Mouse (Mus musculus): ENCODE measurements around the gene Cers3. TPM values are rescaled to one million over a fixed set of nuclear protein-coding genes. Genes with fewer than 3 reads are reported as not detected.

Cers3 gene
- polyA plus RNA-seq, 1 experiment from 2014 or later, result 0.36 TPM

DNA sequence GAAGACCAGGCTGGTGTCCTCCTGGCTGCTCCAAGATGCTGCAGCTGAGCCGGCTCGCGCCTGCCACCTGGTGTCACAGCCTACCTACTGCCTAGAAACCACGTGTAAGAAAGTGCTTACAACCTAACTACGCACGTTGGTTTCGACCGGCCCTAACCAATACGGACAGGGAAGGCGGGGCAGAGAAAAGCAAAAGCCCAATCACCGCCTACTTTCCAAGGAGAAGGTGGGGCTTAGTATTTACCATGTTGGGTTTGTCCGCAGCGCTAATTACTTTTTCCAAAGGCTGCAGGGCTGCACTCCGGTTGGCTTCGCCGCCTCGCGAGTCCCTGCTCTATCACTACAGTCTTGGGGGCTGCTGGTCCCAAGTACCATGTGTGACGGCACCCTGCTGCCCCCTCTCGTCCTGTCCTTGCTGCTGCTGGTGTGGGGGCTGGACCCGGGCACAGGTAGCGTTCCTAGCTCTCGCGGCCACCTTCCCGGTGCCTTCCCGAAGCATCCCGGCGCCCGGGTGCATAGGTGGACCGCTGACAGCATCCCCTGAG, 96.2 kb downstream of the Cers3 start, which contains the start of gene Adamts17:
Gene Adamts17 (plus strand): TSS at position 273 of the 545 bp plus-strand sequence.
- Histone ChIP-seq H3K4me2 (ENCODE audit: low read depth, low read length) (peak within 1 kb of the TSS; percentile 100), H3K36me3 (ENCODE audit: control insufficient read depth, insufficient read depth, low read length) (no peaks in the 10 kb centered on the region), H3K4me3 (ENCODE audit: low read depth, low read length) (peak within 1 kb of the TSS; percentile 71), H3K4me1 (ENCODE audit: control insufficient read depth, insufficient read depth, low read length) (peaks cover 6% of the 10 kb centered on the region; the same call in 1 of the 2 replicates), H3K9ac (replicated peaks; ENCODE audit: low read depth, low read length) (peak within 1 kb of the TSS; percentile 70), H3K27ac (ENCODE audit: low read depth, low read length) (peak within 1 kb of the TSS; percentile 82), H3K27me3 (ENCODE audit: control insufficient read depth, insufficient read depth, low read length) (peaks cover 3% of the 10 kb centered on the region; the same call in 1 of the 2 replicates), H3K9me3 (ENCODE audit: control insufficient read depth, low read length) (no peaks in the 10 kb centered on the region)
- WGBS, result under 1% methylated on average over 30 of the region's 30 CpGs
- ATAC-seq (ENCODE audit: low read depth), result peak; percentile 98

DNA sequence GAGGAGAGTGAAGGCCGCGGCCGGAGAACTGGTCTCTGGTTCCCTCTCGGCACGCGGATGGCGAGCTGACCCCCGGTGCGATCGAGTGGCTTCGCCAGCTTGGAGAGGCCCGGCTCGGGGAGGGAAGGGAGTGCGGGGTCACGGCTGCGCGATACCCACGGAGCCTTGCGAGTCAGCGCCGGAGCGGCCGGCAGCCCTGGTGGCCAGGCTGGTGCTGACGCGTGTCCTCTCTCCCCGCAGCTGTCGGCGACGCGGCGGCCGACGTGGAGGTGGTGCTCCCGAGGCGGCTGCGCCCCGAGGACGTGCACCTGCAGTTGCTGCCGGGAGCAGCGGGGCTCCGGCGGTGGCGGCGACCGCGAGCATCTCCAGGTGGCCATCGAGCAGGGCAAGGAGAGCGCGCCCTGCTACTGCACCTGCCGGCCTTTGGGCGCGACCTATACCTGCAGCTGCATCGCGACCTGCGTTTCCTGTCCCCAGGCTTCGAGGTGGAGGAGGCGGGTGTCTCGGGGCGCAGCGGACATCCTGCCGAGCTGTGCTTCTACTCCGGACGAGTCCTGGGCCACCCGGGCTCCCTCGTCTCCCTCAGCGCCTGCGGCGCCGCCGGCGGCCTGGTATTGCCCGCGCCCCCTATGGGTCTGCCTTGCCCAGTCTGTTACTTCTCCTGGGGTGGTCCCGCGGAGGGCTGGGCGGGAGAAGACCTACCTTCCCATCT, 96.9 kb downstream of the Cers3 start:
- peaks cover 6% of the 10 kb centered on the region; the same call in 1 of the 2 replicates for H3K4me1 ChIP-seq (ENCODE audit: control insufficient read depth, insufficient read depth, low read length)
- no peaks in the 10 kb centered on the region for H3K9me3 ChIP-seq (ENCODE audit: control insufficient read depth, low read length)

DNA sequence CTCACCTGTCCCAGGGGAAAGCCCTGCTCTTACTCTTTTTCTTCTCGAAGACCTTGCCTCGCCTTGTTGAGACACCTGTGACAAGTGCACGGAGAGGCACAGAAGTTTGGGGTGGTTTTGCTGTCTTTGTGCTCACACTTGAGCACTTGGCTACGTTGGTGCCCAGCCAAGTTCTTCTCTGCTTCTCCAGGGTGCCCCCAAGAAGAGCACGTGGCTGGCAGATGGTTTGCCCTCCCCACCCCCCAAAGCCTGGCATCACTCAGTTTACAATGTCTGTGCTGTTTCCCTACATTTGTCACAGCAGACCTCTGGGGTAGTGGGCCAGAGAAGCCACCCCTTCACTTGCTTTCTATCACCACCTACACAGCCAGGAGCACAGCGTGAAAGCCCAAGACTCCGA, 97.9 kb downstream of the Cers3 start:
- 71% methylated on average over 7 of the region's 7 CpGs for WGBS
- H3K27me3 ChIP-seq (ENCODE audit: control insufficient read depth, insufficient read depth, low read length), result peaks cover 3% of the 10 kb centered on the region; the same call in 1 of the 2 replicates
- peak overlapping the region; percentile 100 for H3K4me2 ChIP-seq (ENCODE audit: low read depth, low read length)
- H3K9ac ChIP-seq (replicated peaks; ENCODE audit: low read depth, low read length), result peak overlapping the region; percentile 70; the same call in 1 of the 2 replicates
- peaks cover 6% of the 10 kb centered on the region; the same call in 1 of the 2 replicates for H3K4me1 ChIP-seq (ENCODE audit: control insufficient read depth, insufficient read depth, low read length)
- ATAC-seq (ENCODE audit: low read depth), result no peak
- H3K9me3 ChIP-seq (ENCODE audit: control insufficient read depth, low read length), result no peaks in the 10 kb centered on the region
- H3K36me3 ChIP-seq (ENCODE audit: control insufficient read depth, insufficient read depth, low read length), result no peaks in the 10 kb centered on the region
- peak overlapping the region; percentile 71; the same call in 1 of the 2 replicates for H3K4me3 ChIP-seq (ENCODE audit: low read depth, low read length)
- no peak overlapping the region for H3K27ac ChIP-seq (ENCODE audit: low read depth, low read length)

More for the DNA sequence above, 96.9 kb downstream of the Cers3 start:
- WGBS, result under 1% methylated on average over 63 of the region's 76 CpGs
- Histone ChIP-seq H3K36me3 (ENCODE audit: control insufficient read depth, insufficient read depth, low read length) (no peaks in the 10 kb centered on the region), H3K4me3 (ENCODE audit: low read depth, low read length) (peak overlapping the region; percentile 71), H3K4me2 (ENCODE audit: low read depth, low read length) (peak overlapping the region; percentile 100), H3K9ac (replicated peaks; ENCODE audit: low read depth, low read length) (peak overlapping the region; percentile 70), H3K27ac (ENCODE audit: low read depth, low read length) (peak overlapping the region; percentile 82), H3K27me3 (ENCODE audit: control insufficient read depth, insufficient read depth, low read length) (peaks cover 3% of the 10 kb centered on the region; the same call in 1 of the 2 replicates)
- peak; percentile 67 for ATAC-seq (ENCODE audit: low read depth)

DNA sequence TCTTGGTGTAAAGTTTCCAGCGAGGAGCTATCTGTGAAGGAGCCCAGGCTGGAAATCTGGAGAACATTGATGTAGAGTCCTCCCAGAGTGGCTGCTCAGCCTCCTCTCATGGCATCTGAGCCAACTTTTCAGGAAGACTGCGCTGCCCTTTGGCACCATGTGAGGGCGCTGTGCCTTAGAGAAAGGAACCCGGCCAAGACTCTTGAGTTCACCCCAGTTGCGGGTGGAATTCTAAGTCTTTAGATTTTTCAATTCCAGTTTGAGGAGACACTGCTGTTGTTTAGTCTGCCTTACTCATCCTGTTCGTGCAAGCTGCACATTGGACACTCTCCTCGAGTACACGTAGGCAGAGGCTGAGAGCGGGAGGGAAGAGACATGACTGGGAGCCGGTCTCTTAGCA, 98.7 kb downstream of the Cers3 start:
- ATAC-seq (ENCODE audit: low read depth), result no peak
- no peak overlapping the region for H3K27ac ChIP-seq (ENCODE audit: low read depth, low read length)
- H3K4me1 ChIP-seq (ENCODE audit: control insufficient read depth, insufficient read depth, low read length), result peaks cover 6% of the 10 kb centered on the region; the same call in 1 of the 2 replicates
- no peak overlapping the region for H3K4me3 ChIP-seq (ENCODE audit: low read depth, low read length)
- peaks cover 3% of the 10 kb centered on the region; the same call in 1 of the 2 replicates for H3K27me3 ChIP-seq (ENCODE audit: control insufficient read depth, insufficient read depth, low read length)
- WGBS, result 65% methylated on average over 10 of the region's 10 CpGs
- H3K4me2 ChIP-seq (ENCODE audit: low read depth, low read length), result 0 out of 2 replicates have a peak overlapping the region, but pooled peaks have one; percentile 5
- no peaks in the 10 kb centered on the region for H3K36me3 ChIP-seq (ENCODE audit: control insufficient read depth, insufficient read depth, low read length)
- no peaks in the 10 kb centered on the region for H3K9me3 ChIP-seq (ENCODE audit: control insufficient read depth, low read length)
- no peak overlapping the region for H3K9ac ChIP-seq (replicated peaks; ENCODE audit: low read depth, low read length)

DNA sequence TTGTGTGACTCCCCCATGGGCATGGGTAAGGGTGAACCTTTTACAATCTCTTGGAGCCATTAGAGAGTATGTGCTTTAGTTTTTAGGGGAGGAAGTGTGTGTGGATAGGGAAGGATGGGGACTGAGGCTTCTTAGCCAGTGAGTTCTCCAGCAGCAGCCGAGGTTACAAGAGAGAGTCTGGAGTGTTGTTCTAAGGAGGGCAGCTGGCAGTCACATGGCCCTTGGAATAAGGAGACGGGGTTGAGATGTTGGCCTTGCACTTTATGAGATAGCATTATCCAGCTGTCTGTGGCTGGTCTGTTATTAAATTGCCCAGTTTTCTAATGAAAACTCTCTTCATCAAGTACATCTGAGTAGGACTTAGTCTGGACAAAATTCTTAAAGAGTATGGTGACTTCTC, 100.5 kb downstream of the Cers3 start:
- ATAC-seq (ENCODE audit: low read depth), result no peak
- no peaks in the 10 kb centered on the region for H3K9me3 ChIP-seq (ENCODE audit: control insufficient read depth, low read length)
- H3K9ac ChIP-seq (replicated peaks; ENCODE audit: low read depth, low read length), result no peak overlapping the region
- H3K36me3 ChIP-seq (ENCODE audit: control insufficient read depth, insufficient read depth, low read length), result no peaks in the 10 kb centered on the region
- H3K4me1 ChIP-seq (ENCODE audit: control insufficient read depth, insufficient read depth, low read length), result peaks cover 6% of the 10 kb centered on the region; the same call in 1 of the 2 replicates
- 89% methylated on average over 2 of the region's 2 CpGs for WGBS
- H3K27me3 ChIP-seq (ENCODE audit: control insufficient read depth, insufficient read depth, low read length), result peaks cover 3% of the 10 kb centered on the region; the same call in 1 of the 2 replicates
- no peak overlapping the region for H3K27ac ChIP-seq (ENCODE audit: low read depth, low read length)
- no peak overlapping the region for H3K4me2 ChIP-seq (ENCODE audit: low read depth, low read length)
- no peak overlapping the region for H3K4me3 ChIP-seq (ENCODE audit: low read depth, low read length)

DNA sequence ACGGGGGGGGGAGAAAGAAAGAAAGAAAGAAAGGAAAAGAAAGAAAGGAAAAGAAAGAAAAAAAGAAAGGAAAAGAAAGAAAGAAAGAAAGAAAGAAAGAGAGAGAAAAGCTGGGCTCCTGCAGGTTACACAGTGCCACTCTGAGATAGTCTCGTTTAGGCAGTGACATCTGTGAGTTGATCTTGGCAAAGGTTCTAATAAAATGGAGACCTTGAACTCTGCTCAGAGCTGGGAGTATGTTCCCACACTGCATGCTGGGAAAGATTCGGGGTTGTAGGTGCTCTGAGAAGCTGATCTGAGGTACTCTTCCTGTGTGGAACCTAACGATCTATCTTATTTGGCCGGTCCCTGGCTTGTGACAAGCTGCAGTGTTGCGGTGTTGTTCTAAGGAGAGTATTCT, 103.3 kb downstream of the Cers3 start:
- Histone ChIP-seq H3K4me3 (ENCODE audit: low read depth, low read length) (no peak overlapping the region), H3K27ac (ENCODE audit: low read depth, low read length) (no peak overlapping the region), H3K36me3 (ENCODE audit: control insufficient read depth, insufficient read depth, low read length) (no peaks in the 10 kb centered on the region), H3K27me3 (ENCODE audit: control insufficient read depth, insufficient read depth, low read length) (peaks cover under 1% of the 10 kb centered on the region; the same call in 1 of the 2 replicates), H3K4me2 (ENCODE audit: low read depth, low read length) (no peak overlapping the region), H3K9me3 (ENCODE audit: control insufficient read depth, low read length) (no peaks in the 10 kb centered on the region), H3K9ac (replicated peaks; ENCODE audit: low read depth, low read length) (no peak overlapping the region), H3K4me1 (ENCODE audit: control insufficient read depth, insufficient read depth, low read length) (no peaks in the 10 kb centered on the region)
- ATAC-seq (ENCODE audit: low read depth), result no peak
- 83% methylated on average over 6 of the region's 6 CpGs for WGBS

DNA sequence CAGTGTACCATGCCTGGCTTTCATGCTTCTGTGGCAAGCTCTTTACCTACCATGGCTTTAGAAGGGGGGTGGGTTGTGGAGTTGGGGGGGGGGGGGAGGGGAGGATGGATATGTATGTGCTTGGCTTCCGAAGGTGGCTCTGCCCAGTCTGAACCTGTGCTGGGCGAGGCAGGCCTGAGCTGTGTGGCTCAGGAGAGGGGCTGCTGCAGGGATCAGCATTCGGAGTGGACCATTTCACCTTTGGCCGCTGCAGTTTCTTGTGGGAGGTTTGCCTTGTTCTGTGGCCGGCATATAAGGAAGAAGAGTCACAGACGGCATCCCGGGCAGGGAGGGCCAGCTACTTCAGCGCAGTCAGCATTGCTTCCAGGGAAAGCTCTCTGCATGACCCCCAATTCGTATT, 104.0 kb downstream of the Cers3 start:
- 88% methylated on average over 9 of the region's 9 CpGs for WGBS
- Histone ChIP-seq H3K4me1 (ENCODE audit: control insufficient read depth, insufficient read depth, low read length) (no peaks in the 10 kb centered on the region), H3K4me2 (ENCODE audit: low read depth, low read length) (no peak overlapping the region), H3K27me3 (ENCODE audit: control insufficient read depth, insufficient read depth, low read length) (no peaks in the 10 kb centered on the region), H3K9ac (replicated peaks; ENCODE audit: low read depth, low read length) (no peak overlapping the region), H3K9me3 (ENCODE audit: control insufficient read depth, low read length) (no peaks in the 10 kb centered on the region), H3K36me3 (ENCODE audit: control insufficient read depth, insufficient read depth, low read length) (no peaks in the 10 kb centered on the region), H3K27ac (ENCODE audit: low read depth, low read length) (no peak overlapping the region), H3K4me3 (ENCODE audit: low read depth, low read length) (no peak overlapping the region)
- no peak for ATAC-seq (ENCODE audit: low read depth)

DNA sequence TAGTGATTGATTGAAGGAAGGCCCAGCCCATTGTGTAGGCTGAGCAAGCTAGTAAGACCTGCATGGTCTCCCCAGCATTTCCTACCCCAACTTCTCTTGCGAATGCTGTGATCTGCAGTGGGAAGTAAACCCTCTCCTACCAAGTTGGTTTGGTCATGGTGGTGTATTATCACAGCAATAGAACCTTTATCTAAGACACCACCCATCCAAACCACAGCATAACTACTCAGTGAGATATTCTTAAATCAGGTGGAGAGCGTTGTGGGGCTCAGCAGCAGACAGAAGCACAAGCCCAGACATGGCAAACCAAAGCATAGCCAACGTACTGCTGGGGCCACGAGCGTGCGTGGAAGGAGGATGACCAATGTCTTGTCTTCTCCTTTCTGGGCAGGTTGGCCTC, 106.0 kb downstream of the Cers3 start:
- Histone ChIP-seq H3K27ac (ENCODE audit: low read depth, low read length) (no peak overlapping the region), H3K27me3 (ENCODE audit: control insufficient read depth, insufficient read depth, low read length) (no peaks in the 10 kb centered on the region), H3K4me2 (ENCODE audit: low read depth, low read length) (no peak overlapping the region), H3K9ac (replicated peaks; ENCODE audit: low read depth, low read length) (no peak overlapping the region), H3K4me3 (ENCODE audit: low read depth, low read length) (no peak overlapping the region), H3K4me1 (ENCODE audit: control insufficient read depth, insufficient read depth, low read length) (no peaks in the 10 kb centered on the region), H3K9me3 (ENCODE audit: control insufficient read depth, low read length) (no peaks in the 10 kb centered on the region), H3K36me3 (ENCODE audit: control insufficient read depth, insufficient read depth, low read length) (no peaks in the 10 kb centered on the region)
- 96% methylated on average over 6 of the region's 6 CpGs for WGBS
- ATAC-seq (ENCODE audit: low read depth), result no peak

DNA sequence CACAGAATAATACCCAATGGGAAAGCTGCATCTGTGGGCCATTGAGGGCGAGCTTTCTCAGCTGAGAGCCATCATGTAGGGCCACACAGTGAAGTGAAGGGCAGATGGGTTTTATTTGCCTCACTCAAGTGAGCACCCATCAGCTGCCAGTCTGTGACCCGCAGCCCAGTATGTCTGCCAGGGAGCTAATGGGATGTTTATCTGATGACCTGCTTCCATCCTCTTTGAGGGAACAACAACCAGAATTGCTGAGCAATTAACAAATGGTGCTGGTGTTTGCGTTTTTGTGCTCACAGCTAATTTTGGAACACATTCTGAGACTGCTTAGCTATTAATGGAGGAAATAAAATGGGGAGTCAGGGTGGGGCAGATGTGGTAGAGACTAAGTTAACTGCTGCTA, 108.9 kb downstream of the Cers3 start:
- no peak overlapping the region for H3K4me3 ChIP-seq (ENCODE audit: low read depth, low read length)
- no peaks in the 10 kb centered on the region for H3K4me1 ChIP-seq (ENCODE audit: control insufficient read depth, insufficient read depth, low read length)
- WGBS, result 59% methylated on average over 3 of the region's 3 CpGs
- no peaks in the 10 kb centered on the region for H3K9me3 ChIP-seq (ENCODE audit: control insufficient read depth, low read length)
- no peak overlapping the region for H3K4me2 ChIP-seq (ENCODE audit: low read depth, low read length)
- no peaks in the 10 kb centered on the region for H3K27me3 ChIP-seq (ENCODE audit: control insufficient read depth, insufficient read depth, low read length)
- no peaks in the 10 kb centered on the region for H3K36me3 ChIP-seq (ENCODE audit: control insufficient read depth, insufficient read depth, low read length)
- no peak overlapping the region for H3K9ac ChIP-seq (replicated peaks; ENCODE audit: low read depth, low read length)
- ATAC-seq (ENCODE audit: low read depth), result no peak
- no peak overlapping the region for H3K27ac ChIP-seq (ENCODE audit: low read depth, low read length)

Data from neural tube, embryonic 14.5 days (tissue).